Mouse (Mus musculus) hindbrain, postnatal 0 days (tissue): ENCODE measurements around the gene Prickle3. TPM values are rescaled to one million over a fixed set of nuclear protein-coding genes. Genes with fewer than 3 reads are reported as not detected.

Experiments used
- ATAC-seq: fragments of 200-750 bp; cut with Nextera tagmentation; 2 replicates; pipeline ENCODE4 v1.8.0; 2017; ENCODE audit warnings: mild to moderate bottlenecking, moderate TSS enrichment, moderate library complexity
- DNase-seq: peaks from one replicate; pipeline ENCODE4 v3.0.0-alpha.2; 2015; ENCODE audit warnings: low spot score
- H3K27ac ChIP-seq: fragments of 300-500 bp; sonication (generic); 2 replicates; pipeline ENCODE4 v1.5.1; 2014; ENCODE audit warnings: mild to moderate bottlenecking
- H3K27me3 ChIP-seq: fragments of 300-500 bp; sonication (generic); 2 replicates; pipeline ENCODE4 v1.6.1; 2014; ENCODE audit warnings: low read length, mixed read lengths; ENCODE audit not compliant: insufficient read depth
- H3K36me3 ChIP-seq: fragments of 300-500 bp; sonication (generic); 2 replicates; pipeline ENCODE4 v1.6.1; 2014; ENCODE audit warnings: low read length, mixed read lengths; ENCODE audit not compliant: insufficient read depth
- H3K4me1 ChIP-seq: fragments of 300-500 bp; sonication (generic); 2 replicates; pipeline ENCODE4 v1.6.1; 2014; ENCODE audit warnings: antibody characterized with exemption, low read length, mixed read lengths; ENCODE audit not compliant: insufficient read depth
- H3K4me2 ChIP-seq: fragments of 300-500 bp; sonication (generic); 2 replicates; pipeline ENCODE4 v1.6.1; 2014; ENCODE audit warnings: low read depth, mild to moderate bottlenecking, low read length, moderate library complexity, mixed read lengths
- H3K4me3 ChIP-seq: fragments of 300-500 bp; sonication (generic); 2 replicates; pipeline ENCODE4 v1.5.1; 2014; ENCODE audit warnings: low read length
- H3K9ac ChIP-seq: fragments of 300-500 bp; sonication (generic); replicated peaks from 2 replicates; pipeline ENCODE4 v1.6.1; 2014; ENCODE audit warnings: mild to moderate bottlenecking, low read length, moderate library complexity, mixed read lengths
- H3K9me3 ChIP-seq: fragments of 300-500 bp; sonication (generic); 2 replicates; pipeline ENCODE4 v1.6.1; 2016; ENCODE audit warnings: low read length, mixed read lengths
- CTCF ChIP-seq: IDR thresholded peaks from 2 replicates; pipeline ENCODE4 v1.5.1; 2016; ENCODE audit warnings: antibody characterized with exemption, control low read depth, low read depth
- WGBS: fragments of 180-500 bp; shearing (Covaris S2); extraction: QIAGEN DNeasy Blood & Tissue Kit; methylation state at CpG from one replicate; pipeline ENCODE4 v1.1.7; 2014; 5-methylcytosine and 5-hydroxymethylcytosine counted together
- polyA plus RNA-seq: library from polyadenylated mRNA; unstranded; fragments of >200 nt; fragmentation: Nextera tagmentation; extraction: Ambion mirVana; gene quantifications from 2 replicates; pipeline ENCODE4 v1.2.1, GENCODE M21; 2015
- total RNA-seq: library from RNA; depleted of rRNA; stranded (reverse); fragments of >200 nt; gene quantifications from 2 replicates; pipeline ENCODE4 v1.2.3, GENCODE M21; 2014

The Prickle3 gene
- total and polyA plus RNA-seq, 2 experiments from 2014 or later = 1.1 to 1.6 TPM

- no peak overlapping the region for H3K9ac ChIP-seq
- H3K27me3 ChIP-seq = no peaks in the 10 kb centered on the region
- H3K4me2 ChIP-seq = no peak overlapping the region
- DNase-seq (no peak), ATAC-seq (0 out of 2 replicates have a peak, but pooled peaks have one; percentile 24)
- H3K36me3 ChIP-seq = no peaks in the 10 kb centered on the region
- WGBS = 65% methylated on average over 11 of the region's 11 CpGs
- no peaks in the 10 kb centered on the region for H3K4me1 ChIP-seq
- H3K4me3 ChIP-seq = no peak overlapping the region
- no peaks in the 10 kb centered on the region for H3K9me3 ChIP-seq
- no peak overlapping the region for H3K27ac ChIP-seq
- TF ChIP-seq CTCF = no peak
These were observed 1.9 kb downstream of the Prickle3 start for GRCm38 (mm10) chrX:7658785-7659589.

GRCm38 (mm10) chrX:7661086-7661485 is 4.0 kb downstream of the Prickle3 start:
- DNase-seq (no peak), ATAC-seq (no peak)
- Histone ChIP-seq H3K9me3 (no peaks in the 10 kb centered on the region), H3K4me2 (no peak overlapping the region), H3K4me1 (no peaks in the 10 kb centered on the region), H3K4me3 (no peak overlapping the region), H3K36me3 (no peaks in the 10 kb centered on the region), H3K27me3 (no peaks in the 10 kb centered on the region), H3K27ac (no peak overlapping the region), H3K9ac (no peak overlapping the region)
- TF ChIP-seq CTCF = no peak
- 77% methylated on average over 4 of the region's 4 CpGs for WGBS

GRCm38 (mm10) chrX:7662936-7663335 is 5.9 kb downstream of the Prickle3 start:
- H3K4me2 ChIP-seq = no peak overlapping the region
- no peak overlapping the region for H3K27ac ChIP-seq
- no peaks in the 10 kb centered on the region for H3K9me3 ChIP-seq
- WGBS = 75% methylated on average over 3 of the region's 3 CpGs
- H3K9ac ChIP-seq = no peak overlapping the region
- no peaks in the 10 kb centered on the region for H3K36me3 ChIP-seq
- H3K4me1 ChIP-seq = no peaks in the 10 kb centered on the region
- DNase-seq (no peak), ATAC-seq (no peak)
- no peak for TF ChIP-seq CTCF
- H3K27me3 ChIP-seq = no peaks in the 10 kb centered on the region
- no peak overlapping the region for H3K4me3 ChIP-seq

GRCm38 (mm10) chrX:7664791-7665190 is 7.7 kb downstream of the Prickle3 start:
- H3K4me3 ChIP-seq = no peak overlapping the region
- no peaks in the 10 kb centered on the region for H3K27me3 ChIP-seq
- H3K27ac ChIP-seq = peak overlapping the region; percentile 41; the same call in 1 of the 2 replicates
- WGBS = 70% methylated on average over 11 of the region's 11 CpGs
- no peak overlapping the region for H3K4me2 ChIP-seq
- DNase-seq (peak; percentile 64), ATAC-seq (peak; percentile 83)
- H3K9me3 ChIP-seq = no peaks in the 10 kb centered on the region
- H3K9ac ChIP-seq = no peak overlapping the region
- no peak for TF ChIP-seq CTCF
- H3K4me1 ChIP-seq = no peaks in the 10 kb centered on the region
- no peaks in the 10 kb centered on the region for H3K36me3 ChIP-seq

- no peaks in the 10 kb centered on the region for H3K36me3 ChIP-seq
- H3K4me1 ChIP-seq = no peaks in the 10 kb centered on the region
- H3K27ac ChIP-seq = no peak overlapping the region
- H3K27me3 ChIP-seq = no peaks in the 10 kb centered on the region
- 72% methylated on average over 21 of the region's 21 CpGs for WGBS
- no peaks in the 10 kb centered on the region for H3K9me3 ChIP-seq
- H3K9ac ChIP-seq = no peak overlapping the region
- no peak for TF ChIP-seq CTCF
- H3K4me2 ChIP-seq = no peak overlapping the region
- H3K4me3 ChIP-seq = no peak overlapping the region
- no peak for DNase-seq
- ATAC-seq = no peak
These were observed 8.9 kb downstream of the Prickle3 start for GRCm38 (mm10) chrX:7665739-7666502.

DNA sequence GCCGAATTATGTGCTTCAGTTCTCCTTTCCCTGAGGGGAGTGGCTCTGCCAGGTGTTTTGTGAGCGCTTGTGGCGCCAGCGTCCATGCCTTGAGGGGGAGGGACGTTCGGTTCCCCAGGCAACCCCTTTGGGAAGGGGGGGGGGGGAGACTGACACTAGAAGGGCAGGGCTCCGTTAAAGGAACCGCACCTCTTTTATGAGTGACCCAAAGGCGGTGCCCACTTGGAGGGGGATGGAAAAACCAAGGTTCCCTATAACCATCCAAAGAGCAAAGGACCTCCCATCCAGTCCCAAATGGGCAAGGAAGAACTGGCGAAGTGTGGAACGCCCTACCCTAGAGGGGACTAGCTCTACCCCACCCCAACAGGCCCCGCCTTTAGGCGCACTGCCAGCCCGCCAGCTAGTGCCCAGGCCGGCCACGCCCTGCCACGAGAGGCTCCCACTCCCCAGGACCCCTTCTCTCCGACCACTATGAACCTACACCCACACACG is 13.4 kb downstream of the Prickle3 start:
- WGBS = 23% methylated on average over 13 of the region's 19 CpGs
- ATAC-seq = peak; percentile 58
- H3K27ac ChIP-seq = 0 out of 2 replicates have a peak overlapping the region, but pooled peaks have one; percentile 20

More for the DNA sequence above, 13.4 kb downstream of the Prickle3 start:
- Histone ChIP-seq H3K9ac (no peak overlapping the region; the same call in 1 of the 2 replicates), H3K27me3 (no peaks in the 10 kb centered on the region), H3K4me1 (no peaks in the 10 kb centered on the region), H3K36me3 (no peaks in the 10 kb centered on the region), H3K4me2 (peak overlapping the region; percentile 50), H3K9me3 (no peaks in the 10 kb centered on the region), H3K4me3 (peak overlapping the region; percentile 35)
- peak; percentile 42 for DNase-seq
- no peak for TF ChIP-seq CTCF
